Mouse (Mus musculus) thymus, adult 2 months (tissue): ENCODE results near the gene Zfp473.

Experiments
- CTCF ChIP-seq: fragments of 200-500 bp; IDR thresholded peaks from 2 replicates; pipeline ENCODE4 v1.5.1; 2012; ENCODE audit warnings: mild to moderate bottlenecking, control low read depth, low read length, moderate library complexity, borderline replicate concordance; ENCODE audit not compliant: control insufficient read depth, poor library complexity, insufficient read depth; ENCODE audit errors: extremely low read depth
- POLR2A ChIP-seq: fragments of 200-500 bp; IDR thresholded peaks from 2 replicates; pipeline ENCODE4 v1.6.1; 2012; ENCODE audit warnings: mild to moderate bottlenecking, low read length, control low read depth, moderate library complexity; ENCODE audit not compliant: control insufficient read depth, poor library complexity, insufficient read depth; ENCODE audit errors: extremely low read depth

- TF ChIP-seq POLR2A (no peak), CTCF (no peak)
Observed at GRCm38 (mm10) chr7:44780101-44780500, 29.3 kb upstream of the Zfp473 start.
